8 mouse cellular contexts compared by ENCODE assay signal in genomic region chr14:29978254-29979204, GRCm38 (mm10). TPM values are rescaled to one million over a fixed set of nuclear protein-coding genes. Genes with fewer than 3 reads are reported as not detected.
DNase-seq lines count a peak whose midpoint lies in the region; ATAC-seq and TF ChIP-seq lines count a peak whose summit lies in the region.

TSS of gene Actr8 (plus strand) at chr14:29978337.

- peak within 1 kb of the TSS; percentile 95 for H3K9ac ChIP-seq in ES-E14 (ENCODE audit: insufficient read depth, low read depth, low read length, poor library complexity, severe bottlenecking)
- H3K9ac ChIP-seq in forebrain, embryonic 16.5 days (replicated peaks; ENCODE audit: low read depth, low read length), result peak within 1 kb of the TSS; percentile 94
- peak within 1 kb of the TSS; percentile 84 for H3K9ac ChIP-seq in lung, embryonic 14.5 days

- H3K4me2 ChIP-seq in forebrain, embryonic 16.5 days (ENCODE audit: low read length), result peak within 1 kb of the TSS; percentile 69
- peak within 1 kb of the TSS; percentile 72 for H3K4me2 ChIP-seq in lung, embryonic 14.5 days

- DNase-seq in ES-E14 (ENCODE audit: low read depth, low spot score), result peak; percentile 68
- peak; percentile 91 for DNase-seq in cerebellum, adult 11-12 months
- DNase-seq in heart, postnatal 36 days, result peak; percentile 96 to 97
- peak; percentile 94 to 95 for DNase-seq in layer of hippocampus, adult 2 months (ENCODE audit: low spot score in 2 of 2)
- DNase-seq in lung, embryonic 14.5 days, result peak; percentile 96
- DNase-seq in thymus, adult 2 months, result peak; percentile 91

- intact Hi-C loops in heart, postnatal 36 days (cut with DNase I), result loop anchor here (10.0 kb wide), 1 partner anchor 496 kb away; the partner anchor contains the start of gene Dcp1a

- H3K9me3 ChIP-seq in ES-E14 (ENCODE audit: control insufficient read depth, insufficient read depth, low read depth, low read length), result no peaks in the 10 kb centered on the region
- no peaks in the 10 kb centered on the region for H3K9me3 ChIP-seq in forebrain, embryonic 16.5 days (ENCODE audit: control insufficient read depth, low read length)
- no peaks in the 10 kb centered on the region for H3K9me3 ChIP-seq in lung, embryonic 14.5 days (ENCODE audit: low read depth, low read length)

- WGBS in forebrain, embryonic 16.5 days, result 3% methylated on average over 44 of the region's 44 CpGs
- WGBS in lung, embryonic 14.5 days, result under 1% methylated on average over 44 of the region's 44 CpGs
- 1% methylated on average over 44 of the region's 44 CpGs for WGBS in olfactory bulb, adult 2 months
- WGBS in thymus, adult 2 months, result 0% methylated on average over 44 of the region's 44 CpGs

- H3K27me3 ChIP-seq in forebrain, embryonic 16.5 days (replicated peaks; ENCODE audit: control insufficient read depth, insufficient read depth, low read length), result no peaks in the 10 kb centered on the region
- no peaks in the 10 kb centered on the region for H3K27me3 ChIP-seq in lung, embryonic 14.5 days (ENCODE audit: insufficient read depth, low read length)
- H3K27me3 ChIP-seq in thymus, adult 2 months (ENCODE audit: control insufficient read depth, insufficient read depth, low read length), result no peaks in the 10 kb centered on the region

- H3K4me3 ChIP-seq in ES-E14 (ENCODE audit: insufficient read depth in 1 of 2, low read depth in 1 of 2, low read length in 2 of 2, poor library complexity in 1 of 2, severe bottlenecking in 1 of 2), result peak within 1 kb of the TSS; percentile 94 to 97
- H3K4me3 ChIP-seq in forebrain, embryonic 16.5 days (replicated peaks; ENCODE audit: low read length), result peak within 1 kb of the TSS; percentile 96
- peak within 1 kb of the TSS; percentile 98 for H3K4me3 ChIP-seq in layer of hippocampus, adult 2 months
- H3K4me3 ChIP-seq in lung, embryonic 14.5 days (ENCODE audit: low read depth, low read length), result peak within 1 kb of the TSS; percentile 75
- H3K4me3 ChIP-seq in olfactory bulb, adult 2 months (ENCODE audit: insufficient read depth, low read depth, low read length), result peak within 1 kb of the TSS; percentile 94
- H3K4me3 ChIP-seq in thymus, adult 2 months (ENCODE audit: control insufficient read depth, insufficient read depth, low read length), result peak within 1 kb of the TSS; percentile 87

- peak; percentile 92 for ATAC-seq in forebrain, embryonic 16.5 days
- peak; percentile 99 for ATAC-seq in lung, embryonic 14.5 days (ENCODE audit: insufficient read depth)

- no peaks in the 10 kb centered on the region for H3K4me1 ChIP-seq in ES-E14 (ENCODE audit: control insufficient read depth in 2 of 2, insufficient read depth in 2 of 2, low read length in 2 of 2, poor library complexity in 1 of 2)
- peaks cover 10% of the 10 kb centered on the region for H3K4me1 ChIP-seq in forebrain, embryonic 16.5 days (replicated peaks; ENCODE audit: control insufficient read depth, insufficient read depth, low read length)
- H3K4me1 ChIP-seq in lung, embryonic 14.5 days (ENCODE audit: insufficient read depth), result peaks cover 8% of the 10 kb centered on the region; the same call in 1 of the 2 replicates
- no peaks in the 10 kb centered on the region for H3K4me1 ChIP-seq in olfactory bulb, adult 2 months (ENCODE audit: control insufficient read depth, insufficient read depth, low read length)
- H3K4me1 ChIP-seq in thymus, adult 2 months (replicated peaks; ENCODE audit: control insufficient read depth, insufficient read depth, low read length), result peaks cover 3% of the 10 kb centered on the region

- TF ChIP-seq CTCF in layer of hippocampus, adult 2 months (conservative IDR thresholded peaks at IDR 0.05), result no peak
- TF ChIP-seq CTCF in lung, embryonic 14.5 days (IDR thresholded peaks at IDR 0.05; ENCODE audit: low read depth), result no peak
- no peak for TF ChIP-seq CTCF in olfactory bulb, adult 2 months (IDR thresholded peaks at IDR 0.05; ENCODE audit: insufficient read depth, low read depth, low read length)
- 0 out of 2 replicates have a peak, but pooled peaks have one; percentile 38 for TF ChIP-seq CTCF in thymus, adult 2 months (IDR thresholded peaks at IDR 0.05; ENCODE audit: borderline replicate concordance, control insufficient read depth, extremely low read depth, insufficient read depth, low read length, poor library complexity)

- in situ Hi-C loops in ES-E14 (cut with MboI; ENCODE audit: low sequenced_read_pairs in 2 of 2, unreplicated experiment in 2 of 2), result no loop called here

- peaks cover 26% of the 10 kb centered on the region for H3K36me3 ChIP-seq in ES-E14 (ENCODE audit: control insufficient read depth, insufficient read depth, low read length, poor library complexity, severe bottlenecking)
- peaks cover 38% of the 10 kb centered on the region for H3K36me3 ChIP-seq in forebrain, embryonic 16.5 days (ENCODE audit: control insufficient read depth, insufficient read depth)
- peaks cover 50% of the 10 kb centered on the region for H3K36me3 ChIP-seq in lung, embryonic 14.5 days (ENCODE audit: insufficient read depth)
- peaks cover 35% of the 10 kb centered on the region for H3K36me3 ChIP-seq in thymus, adult 2 months (ENCODE audit: control insufficient read depth, insufficient read depth, low read length)

- TF ChIP-seq POLR2A in olfactory bulb, adult 2 months (IDR thresholded peaks at IDR 0.05; ENCODE audit: insufficient read depth, low read depth, low read length), result peak; percentile 71; the same call in 1 of the 2 replicates
- TF ChIP-seq POLR2A in thymus, adult 2 months (IDR thresholded peaks at IDR 0.05; ENCODE audit: control insufficient read depth, extremely low read depth, insufficient read depth, low read length, poor library complexity), result peak; percentile 36; the same call in 1 of the 2 replicates

- peak within 1 kb of the TSS; percentile 84 for H3K27ac ChIP-seq in ES-E14 (ENCODE audit: insufficient read depth, low read depth, low read length, poor library complexity, severe bottlenecking)
- peak within 1 kb of the TSS; percentile 77 for H3K27ac ChIP-seq in forebrain, embryonic 16.5 days (ENCODE audit: low read length)
- peak within 1 kb of the TSS; percentile 96 for H3K27ac ChIP-seq in layer of hippocampus, adult 2 months
- peak within 1 kb of the TSS; percentile 93 for H3K27ac ChIP-seq in lung, embryonic 14.5 days (ENCODE audit: low read depth)
- peak within 1 kb of the TSS; percentile 79 for H3K27ac ChIP-seq in olfactory bulb, adult 2 months (ENCODE audit: insufficient read depth, low read depth, low read length)
- H3K27ac ChIP-seq in thymus, adult 2 months (ENCODE audit: control insufficient read depth, insufficient read depth, low read length), result peak within 1 kb of the TSS; percentile 42; the same call in 1 of the 2 replicates

TF ChIP-seq in ES-E14, 5 proteins besides CTCF, POLR2A, EP300 and RAD21:
- TF ChIP-seq ZC3H11A (IDR thresholded peaks at IDR 0.05; ENCODE audit: borderline replicate concordance, low read depth, low read length), result no peak
- no peak for TF ChIP-seq MAFK (IDR thresholded peaks at IDR 0.05; ENCODE audit: insufficient read depth, low read depth, low read length)
- peak; percentile 89 for TF ChIP-seq HCFC1 (IDR thresholded peaks at IDR 0.05; ENCODE audit: borderline replicate concordance, insufficient read depth, low read length)
- TF ChIP-seq ZNF384 (IDR thresholded peaks at IDR 0.05; ENCODE audit: low read depth, low read length), result peak; percentile 96

RNA-seq across cellular contexts. Expression of gene Actr8, which starts in this region (rescaled TPM):
- 53.1 and 54.3 TPM in 2 replicates for total RNA-seq in ES-E14 (2012; rRNA removed)
- 92.0 and 92.8 TPM in 2 replicates for polyA plus RNA-seq in forebrain, embryonic 16.5 days (2015; fragmentation: Nextera tagmentation; extraction: Ambion mirVana)
- 10 to 100 TPM; 39.9 to 42.2 TPM for total RNA-seq in heart, postnatal 36 days (2021)
- 10 to 100 TPM; 84.0 to 90.4 TPM for total RNA-seq in layer of hippocampus, adult 2 months (2021)
- 56.6 and 59.4 TPM in 2 replicates for polyA plus RNA-seq in lung, embryonic 14.5 days (2014; fragmentation: Nextera tagmentation; extraction: Ambion mirVana)
- polyA plus RNA-seq in olfactory bulb, adult 2 months (2012; ENCODE audit: insufficient read depth, insufficient read length, low replicate concordance, missing spikeins), result not detected in 2 replicates
- polyA plus RNA-seq in thymus, adult 2 months (2012; rRNA removed), result 27.8 and 30.2 TPM in 2 replicates

Comparison
In these comparisons a context has a peak if more than half of its experiments do, and no peak if none do; other contexts are left out.
1. Peak in every context shown above with its lines: DNase-seq, ATAC-seq, H3K4me3 ChIP-seq and H3K27ac ChIP-seq.
2. H3K27ac ChIP-seq: peak in every context shown above with its lines; median percentile 96 in layer of hippocampus, adult 2 months; 93 in lung, embryonic 14.5 days; 84 in ES-E14; 79 in olfactory bulb, adult 2 months; 77 in forebrain, embryonic 16.5 days; 42 in thymus, adult 2 months.